Mouse (Mus musculus): ENCODE data around the gene Gm49394.

GRCm38 (mm10) chr7:142658681-142659180 lies 11.0 kb downstream of the Gm49394 start:
- TF ChIP-seq TAL1 (IDR thresholded peaks at IDR 0.05; ENCODE audit: low read length) (no peak), GATA1 (IDR thresholded peaks at IDR 0.05; ENCODE audit: low read length) (no peak)
